In the genomic region with DNA sequence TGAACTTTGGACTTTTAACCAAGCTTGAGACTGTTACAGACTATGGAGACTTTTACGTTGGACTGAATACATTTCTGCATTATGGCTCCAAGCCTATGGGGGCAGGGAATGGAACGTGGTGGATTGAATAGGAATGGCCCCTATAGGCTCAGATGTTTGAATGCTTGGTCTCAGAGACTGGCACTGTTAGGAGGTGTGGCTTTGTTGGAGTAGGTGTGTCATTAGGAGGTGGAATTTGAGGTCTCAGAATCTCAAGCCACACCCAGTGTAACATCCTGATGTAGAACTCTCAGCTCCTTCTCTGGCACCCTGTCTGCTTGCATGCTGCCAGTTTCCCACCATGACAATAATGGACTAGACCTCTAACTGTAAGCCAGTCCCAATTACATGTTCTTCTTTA, we compare ENCODE assay signal across 25 mouse cellular contexts. TPM values are rescaled to one million over a fixed set of nuclear protein-coding genes. Genes with fewer than 3 reads are reported as not detected.
DNase-seq lines count a peak whose midpoint lies in the region; TF ChIP-seq lines count a peak whose summit lies in the region.
"Had no signal": no experiment of that assay in that cellular context is flagged by ENCODE, and none has a peak within 500 bp of the region (broad histone marks: within the 10 kb centered on the region; RNA-seq: fewer than 3 reads in every experiment).

No protein-coding gene starts in this region.

- peaks cover 0 to 24% of the 10 kb centered on the region in 2 experiments; a peak in 2 of 4 replicates for H3K36me3 ChIP-seq in MEL (ENCODE audit: control insufficient read depth in 1 of 2, insufficient read depth in 2 of 2, low read length in 2 of 2)
- H3K36me3 ChIP-seq in kidney, adult 2 months (ENCODE audit: control insufficient read depth, insufficient read depth, low read length) = no peaks in the 10 kb centered on the region
- H3K36me3 ChIP-seq: embryonic facial prominence, embryonic 10.5 days; embryonic facial prominence, embryonic 12.5 days had no signal

- TF ChIP-seq CTCF in MEL (IDR thresholded peaks at IDR 0.05 in 2 of 3, conservative IDR thresholded peaks at IDR 0.05 in 1 of 3; ENCODE audit: control insufficient read depth in 1 of 3, insufficient read depth in 1 of 3, low read depth in 2 of 3, low read length in 3 of 3, poor library complexity in 1 of 3, severe bottlenecking in 1 of 3) = no peak
- no peak for TF ChIP-seq CTCF in kidney, adult 2 months (conservative IDR thresholded peaks at IDR 0.05; ENCODE audit: insufficient read depth, insufficient read length, low read depth, low read length)

- no peaks in the 10 kb centered on the region for H3K27me3 ChIP-seq in MEL (ENCODE audit: control insufficient read depth in 1 of 2, insufficient read depth in 2 of 2, low read length in 2 of 2)
- H3K27me3 ChIP-seq in kidney, adult 2 months (replicated peaks; ENCODE audit: control insufficient read depth, insufficient read depth, low read length) = no peaks in the 10 kb centered on the region
- H3K27me3 ChIP-seq: embryonic facial prominence, embryonic 12.5 days; forebrain, embryonic 13.5 days; forebrain, embryonic 15.5 days had no signal

- no peak for TF ChIP-seq EP300 in MEL (IDR thresholded peaks at IDR 0.05; ENCODE audit: low read depth in 1 of 2, low read length in 2 of 2)

- no peaks in the 10 kb centered on the region for H3K9me3 ChIP-seq in MEL (replicated peaks; ENCODE audit: insufficient read depth, low read length)
- H3K9me3 ChIP-seq: embryonic facial prominence, embryonic 10.5 days; embryonic facial prominence, embryonic 12.5 days; forebrain, embryonic 13.5 days; forebrain, embryonic 15.5 days; G1E had no signal

- no peak overlapping the region for H3K4me3 ChIP-seq in MEL (ENCODE audit: control insufficient read depth in 1 of 2, insufficient read depth in 1 of 2, low read depth in 2 of 2, low read length in 2 of 2)
- no peak overlapping the region for H3K4me3 ChIP-seq in kidney, adult 2 months (ENCODE audit: insufficient read depth, low read depth, low read length)
- H3K4me3 ChIP-seq: embryonic facial prominence, embryonic 10.5 days; embryonic facial prominence, embryonic 12.5 days; forebrain, embryonic 13.5 days; forebrain, embryonic 15.5 days had no signal

- WGBS in kidney, adult 2 months = 74% methylated on average over 2 of the region's 2 CpGs

- TF ChIP-seq POLR2A in MEL (IDR thresholded peaks at IDR 0.05; ENCODE audit: control insufficient read depth in 1 of 2, insufficient read depth in 1 of 2, low read depth in 1 of 2, low read length in 2 of 2, poor library complexity in 1 of 2) = no peak
- no peak for TF ChIP-seq POLR2A in kidney, adult 2 months (IDR thresholded peaks at IDR 0.05; ENCODE audit: low read depth, low read length)

- no peak for TF ChIP-seq RAD21 in MEL (IDR thresholded peaks at IDR 0.05; ENCODE audit: low read depth, low read length)

- DNase-seq in ES-CJ7 (ENCODE audit: low read depth, low spot score) (peak; percentile 41), MEL (ENCODE audit: low read depth, low spot score) (no peak), ZHBTc4 (ENCODE audit: low read depth, low spot score) (peak; percentile 65)
- no peak for DNase-seq in cerebellum, postnatal 14 days
- no peak for DNase-seq in kidney, adult 2 months
- DNase-seq: adrenal gland, adult 2 months; adrenal gland, postnatal 10 days; adrenal gland, postnatal 25 days; cerebellum, adult 11 months; cerebellum, adult 18-20 months; cerebellum, adult 8-10 months; cerebellum, adult 9-11 months; cerebellum, postnatal 25 days; forebrain, postnatal 0 days had no signal

- H3K79me2 ChIP-seq in MEL (ENCODE audit: control insufficient read depth, insufficient read depth, low read length, poor library complexity) = no peaks in the 10 kb centered on the region

- H3K4me1 ChIP-seq in MEL (ENCODE audit: control insufficient read depth in 1 of 2, insufficient read depth in 2 of 2, low read length in 2 of 2) = peaks cover 20 to 21% of the 10 kb centered on the region in 2 experiments
- H3K4me1 ChIP-seq in kidney, adult 2 months (ENCODE audit: control insufficient read depth, insufficient read depth, low read length) = no peaks in the 10 kb centered on the region

- H3K9ac ChIP-seq in MEL (ENCODE audit: control insufficient read depth, low read depth, low read length, poor library complexity, severe bottlenecking) = no peak overlapping the region
- H3K9ac ChIP-seq: embryonic facial prominence, embryonic 12.5 days; forebrain, embryonic 13.5 days; forebrain, embryonic 15.5 days; forebrain, postnatal 0 days had no signal

- H3K27ac ChIP-seq in MEL (ENCODE audit: control insufficient read depth, low read depth, low read length) = no peak overlapping the region
- no peak overlapping the region for H3K27ac ChIP-seq in kidney, adult 2 months (ENCODE audit: insufficient read depth, low read depth, low read length)
- H3K27ac ChIP-seq: embryonic facial prominence, embryonic 10.5 days; embryonic facial prominence, embryonic 12.5 days; forebrain, embryonic 13.5 days; forebrain, embryonic 15.5 days had no signal

TF ChIP-seq in MEL, 35 proteins besides CTCF, POLR2A, EP300 and RAD21:
- TF ChIP-seq NELFE (IDR thresholded peaks at IDR 0.05; ENCODE audit: low read depth, low read length) (0 out of 2 replicates have a peak, but pooled peaks have one; percentile 28), GABPA (IDR thresholded peaks at IDR 0.05; ENCODE audit: low read depth, low read length) (no peak)

RNA-seq across cellular contexts. Expression of a gene that starts 20.9 kb away (rescaled TPM):
- total RNA-seq in MEL (2012; rRNA removed) = not detected in 2 replicates
- polyA plus RNA-seq in MEL (2012; ENCODE audit: insufficient read depth in 1 of 2, insufficient read length in 2 of 2, low read depth in 1 of 2, low replicate concordance in 2 of 2, missing spikeins in 1 of 2) = not detected
- polyA plus RNA-seq in kidney, adult 2 months (2012; rRNA removed) = not detected in 2 replicates
- total RNA-seq: adrenal gland, adult 2 months; adrenal gland, postnatal 10 days; adrenal gland, postnatal 25 days; adrenal gland, postnatal 4 days; forebrain, postnatal 0 days; G1E had no signal
- polyA plus RNA-seq: adrenal gland, adult 2 months; brain, embryonic 14.5 days; C2C12; cortical plate, adult 2 months; embryonic facial prominence, embryonic 10.5 days; embryonic facial prominence, embryonic 12.5 days; embryonic facial prominence, embryonic 14.5 days; forebrain, embryonic 11.5 days; forebrain, embryonic 13.5 days; forebrain, embryonic 15.5 days; forebrain, postnatal 0 days; G1E had no signal

RNA-seq across cellular contexts. Expression of a gene that starts 21.9 kb away (rescaled TPM):
- 4.1 and 4.5 TPM in 2 replicates for total RNA-seq in MEL (2012; rRNA removed)
- polyA plus RNA-seq in MEL (2012; ENCODE audit: insufficient read depth in 1 of 2, insufficient read length in 2 of 2, low read depth in 1 of 2, low replicate concordance in 2 of 2, missing spikeins in 1 of 2) = 1 to 10 TPM in 1 of 2 experiments, not detected in 1; 6.9 TPM
- polyA plus RNA-seq in kidney, adult 2 months (2012; rRNA removed) = 1.0 and 1.1 TPM in 2 replicates

RNA-seq across cellular contexts. Expression of a gene that starts 36.3 kb away (rescaled TPM):
- 334 and 405 TPM in 2 replicates for total RNA-seq in MEL (2012; rRNA removed)
- polyA plus RNA-seq in MEL (2012; ENCODE audit: insufficient read depth in 1 of 2, insufficient read length in 2 of 2, low read depth in 1 of 2, low replicate concordance in 2 of 2, missing spikeins in 1 of 2) = 100 to 1,000 TPM; 225 to 417 TPM
- polyA plus RNA-seq in kidney, adult 2 months (2012; rRNA removed) = 56.9 and 61.8 TPM in 2 replicates

RNA-seq across cellular contexts. Expression of a gene that starts 42.3 kb away (rescaled TPM):
- total RNA-seq in MEL (2012; rRNA removed) = 15.1 and 18.5 TPM in 2 replicates
- 10 to 100 TPM in 1 of 2 experiments, not detected in 1; 19.5 TPM for polyA plus RNA-seq in MEL (2012; ENCODE audit: insufficient read depth in 1 of 2, insufficient read length in 2 of 2, low read depth in 1 of 2, low replicate concordance in 2 of 2, missing spikeins in 1 of 2)
- 12.7 and 14.1 TPM in 2 replicates for polyA plus RNA-seq in kidney, adult 2 months (2012; rRNA removed)

RNA-seq across cellular contexts. Expression of a gene that starts 44.2 kb away (rescaled TPM):
- total RNA-seq in MEL (2012; rRNA removed) = 93.3 and 105 TPM in 2 replicates
- 100 to 1,000 TPM in 1 of 2 experiments, 10 to 100 TPM in 1; 93.3 to 114 TPM for polyA plus RNA-seq in MEL (2012; ENCODE audit: insufficient read depth in 1 of 2, insufficient read length in 2 of 2, low read depth in 1 of 2, low replicate concordance in 2 of 2, missing spikeins in 1 of 2)
- 0.33 and 0.44 TPM in 2 replicates for polyA plus RNA-seq in kidney, adult 2 months (2012; rRNA removed)

Comparison
In these comparisons a context has a peak if more than half of its experiments do, and no peak if none do; other contexts are left out.
1. DNase-seq: peak in ES-CJ7 (single experiment) and ZHBTc4 (single experiment); none in MEL (single experiment), cerebellum, postnatal 14 days (0 of 2) and kidney, adult 2 months (single experiment).